Mouse (Mus musculus) spleen, postnatal 14 days (tissue): ENCODE measurements around the gene Slc28a1.
"Not testable (repeated sequence)": the region's sequence is repeated elsewhere in the genome, so short reads cannot be mapped to it uniquely, and the experiment has no call there.

Experiments
- DNase-seq, 2 experiments: peaks; one replicate each; pipeline ENCODE4 v3.0.0; 2021 to 2022; ENCODE audit warnings: low spot score in 2 of 2

Slc28a1 gene

DNA sequence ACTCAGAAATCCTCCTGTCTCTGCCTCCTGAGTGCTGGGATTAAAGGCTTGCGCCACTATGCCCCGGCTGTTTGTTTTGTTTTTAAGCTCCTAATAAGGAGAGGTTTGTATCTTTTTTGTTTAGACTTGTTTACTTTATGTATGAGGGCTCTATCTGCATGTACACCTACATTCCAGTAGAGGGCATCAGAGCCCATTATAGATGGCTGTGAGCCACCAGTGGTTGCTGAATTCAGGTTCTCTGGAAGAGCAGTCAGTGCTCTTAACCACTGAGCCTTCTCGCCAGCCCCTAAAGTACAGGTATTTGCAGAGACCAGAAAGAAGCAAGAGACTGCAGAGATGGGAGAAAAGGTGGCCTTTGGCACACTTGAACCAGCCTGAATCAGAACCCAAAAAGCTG, 52.5 kb downstream of the Slc28a1 start:
- no peak for DNase-seq

DNA sequence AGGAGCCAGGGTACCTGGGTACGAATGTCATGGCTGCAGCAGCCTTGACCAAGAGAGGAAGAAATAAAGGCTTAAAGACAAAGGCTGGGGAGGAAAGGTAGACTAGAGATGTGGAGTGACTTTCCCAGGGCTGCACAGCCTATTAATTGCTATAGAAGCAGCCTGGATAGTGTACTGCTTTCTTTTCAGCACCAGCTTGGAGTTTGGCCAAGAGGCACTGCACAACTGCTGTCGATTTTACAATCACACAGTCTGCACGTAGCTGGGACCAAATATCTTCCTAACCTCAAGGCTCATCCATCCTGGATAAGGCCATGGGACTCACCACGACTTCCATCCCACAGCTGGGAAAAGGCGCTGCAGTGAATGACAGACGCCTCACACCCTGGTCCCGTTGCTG, 54.8 kb downstream of the Slc28a1 start:
- no peak for DNase-seq

DNA sequence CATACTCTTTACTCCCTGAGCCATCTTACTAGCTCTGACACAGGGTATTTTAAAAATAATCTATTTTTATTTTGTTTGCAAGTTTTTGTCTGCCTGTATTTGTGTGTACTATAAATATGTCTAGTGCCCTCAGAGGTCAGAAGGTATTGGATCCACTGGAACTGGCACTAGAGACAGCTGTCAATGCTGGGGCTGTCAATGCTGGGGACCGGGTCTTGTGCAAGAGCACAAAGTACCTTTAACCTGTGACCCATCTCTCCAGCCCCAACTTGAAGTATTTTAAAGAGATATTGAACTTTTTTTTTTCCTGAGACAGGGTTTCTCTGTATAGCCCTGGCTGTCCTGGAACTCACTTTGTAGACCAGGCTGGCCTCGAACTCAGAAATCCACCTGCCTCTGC, 59.3 kb downstream of the Slc28a1 start:
- DNase-seq, result no peak

DNA sequence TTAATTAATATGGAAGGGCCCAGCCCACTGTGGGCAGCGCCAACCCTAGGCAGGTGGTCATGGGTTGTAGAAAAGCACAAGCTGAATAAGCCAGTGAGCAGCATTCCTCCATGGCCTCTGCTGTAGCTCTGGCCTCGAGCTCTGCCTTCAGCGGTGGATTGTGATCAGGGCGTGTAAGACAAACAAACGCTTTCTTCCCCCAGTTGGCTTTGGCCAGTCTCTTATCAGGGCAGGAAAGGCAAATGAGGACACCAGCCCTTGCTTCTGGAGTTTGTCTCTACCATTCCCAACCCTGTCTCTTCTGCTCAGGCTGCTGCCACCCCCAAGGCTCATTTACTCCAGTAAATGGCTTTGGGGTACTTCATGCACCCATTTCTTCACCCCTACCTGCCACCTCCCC, 60.1 kb downstream of the Slc28a1 start:
- no peak for DNase-seq

DNA sequence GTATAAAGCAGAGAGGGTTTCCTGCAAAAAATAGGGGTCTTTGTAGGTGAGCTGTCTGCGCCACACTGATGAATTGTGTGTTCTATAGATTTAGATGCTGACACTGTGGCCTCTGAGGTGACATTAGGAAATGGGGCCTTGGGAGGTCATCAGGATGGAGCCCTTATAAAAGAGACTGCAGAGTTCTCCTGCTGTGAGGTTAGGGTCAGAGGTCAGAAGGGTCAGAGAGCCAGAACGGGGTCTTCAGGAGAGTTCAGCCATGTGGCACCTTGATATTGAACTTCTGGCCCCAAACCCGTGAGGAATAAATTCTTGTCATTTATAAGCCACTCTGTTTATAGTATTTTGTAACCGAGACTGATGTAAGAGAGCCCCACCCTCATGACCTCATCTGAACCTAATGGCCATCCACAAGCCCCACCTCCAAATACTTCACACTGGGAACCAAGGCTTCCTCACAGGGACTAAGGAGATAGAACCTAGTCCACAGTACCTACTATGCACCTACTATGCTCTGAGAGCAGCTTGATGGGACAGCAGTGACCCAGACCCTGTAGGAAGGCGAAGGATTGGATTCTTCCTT, 61.7 kb downstream of the Slc28a1 start:
- DNase-seq, result no peak

DNA sequence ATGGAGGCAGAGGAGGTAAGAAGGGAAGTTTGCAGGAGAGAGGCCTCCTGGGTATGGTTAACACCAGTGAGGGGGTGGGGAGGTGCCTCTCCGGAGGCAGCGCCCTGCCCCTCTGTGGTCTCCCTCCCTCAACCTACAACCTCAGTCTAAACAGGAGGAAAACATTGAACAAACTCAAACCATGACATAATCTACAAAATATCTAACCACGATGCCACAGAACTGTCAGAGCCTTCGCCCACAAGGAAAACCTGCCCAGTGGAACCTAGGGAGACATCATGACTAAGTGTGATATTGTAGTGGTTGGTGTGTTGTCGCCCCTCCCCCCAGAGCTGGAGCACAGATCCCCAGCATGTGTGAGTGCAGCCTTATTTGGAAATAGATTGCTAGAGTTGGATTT, 64.9 kb downstream of the Slc28a1 start:
- no peak for DNase-seq

DNA sequence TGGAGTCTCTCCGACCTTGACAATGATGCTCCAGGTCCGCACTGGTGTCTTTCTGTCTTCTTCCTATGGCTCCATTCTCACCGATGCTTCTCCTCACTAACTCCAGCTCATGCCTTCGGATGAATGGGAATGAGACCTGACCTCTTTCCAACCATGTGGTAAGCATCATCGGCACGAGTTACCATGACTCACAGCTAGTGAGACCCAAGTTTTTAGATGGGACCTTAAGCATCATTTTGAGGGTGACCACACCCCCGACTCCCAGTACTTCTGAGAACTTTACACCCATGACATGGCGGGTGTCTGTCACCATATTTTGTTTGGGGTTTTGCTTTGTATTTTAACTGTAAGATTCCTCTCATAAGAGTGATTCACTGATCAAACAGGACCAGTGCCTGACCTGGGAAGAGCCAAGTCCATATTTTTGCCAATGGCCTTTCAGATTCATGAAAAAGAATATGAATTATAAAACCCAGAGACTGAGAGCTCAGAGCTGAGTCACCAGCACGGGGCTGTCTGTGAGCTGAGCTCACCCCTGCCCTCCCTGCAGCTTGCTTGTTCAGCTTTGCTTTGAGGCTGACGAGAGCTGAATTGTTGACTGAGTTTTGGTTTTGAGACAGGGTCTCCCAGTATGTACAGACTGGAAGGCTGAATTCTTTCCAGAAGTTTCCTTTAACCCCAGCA, 68.0 kb downstream of the Slc28a1 start:
- DNase-seq, result no peak

DNA sequence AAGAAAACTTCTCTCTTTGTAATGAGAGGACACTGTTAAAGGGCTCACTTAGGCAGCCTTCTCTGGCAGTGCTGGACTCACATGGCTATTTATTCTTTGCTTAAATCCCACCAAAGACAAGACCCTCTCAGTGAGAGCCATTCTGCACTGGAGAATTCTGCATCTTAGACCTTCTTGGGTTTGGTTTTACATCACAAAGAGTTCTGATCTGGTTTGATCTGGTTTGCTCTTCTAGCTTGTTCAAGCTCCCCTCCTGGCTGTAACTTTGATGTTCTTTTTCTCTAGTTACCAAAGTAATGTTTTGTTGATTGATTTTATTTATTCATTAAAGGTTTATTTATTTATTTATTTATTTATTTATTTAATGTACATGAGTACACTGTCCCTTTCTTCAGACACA, 68.6 kb downstream of the Slc28a1 start:
- no peak for DNase-seq

DNA sequence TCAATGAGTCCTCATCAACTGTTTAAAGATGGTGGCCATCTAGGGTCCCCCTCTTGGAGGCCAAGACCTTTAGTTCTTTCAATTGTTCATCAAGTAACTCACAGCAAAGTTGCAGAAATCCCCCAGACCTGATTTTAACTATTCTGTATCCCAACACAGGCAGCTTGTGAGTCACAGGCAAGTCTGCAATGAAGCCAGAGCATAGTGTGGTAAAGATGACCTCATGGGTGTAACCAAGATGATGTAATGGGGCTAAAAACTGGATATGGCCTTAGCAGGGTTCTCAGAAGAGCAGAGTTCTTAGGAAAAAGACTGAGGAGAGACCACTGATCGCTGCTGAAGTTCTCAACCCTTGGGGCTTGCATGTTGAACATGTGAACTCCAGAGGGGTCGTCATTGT, 69.5 kb downstream of the Slc28a1 start:
- DNase-seq, result no peak

DNA sequence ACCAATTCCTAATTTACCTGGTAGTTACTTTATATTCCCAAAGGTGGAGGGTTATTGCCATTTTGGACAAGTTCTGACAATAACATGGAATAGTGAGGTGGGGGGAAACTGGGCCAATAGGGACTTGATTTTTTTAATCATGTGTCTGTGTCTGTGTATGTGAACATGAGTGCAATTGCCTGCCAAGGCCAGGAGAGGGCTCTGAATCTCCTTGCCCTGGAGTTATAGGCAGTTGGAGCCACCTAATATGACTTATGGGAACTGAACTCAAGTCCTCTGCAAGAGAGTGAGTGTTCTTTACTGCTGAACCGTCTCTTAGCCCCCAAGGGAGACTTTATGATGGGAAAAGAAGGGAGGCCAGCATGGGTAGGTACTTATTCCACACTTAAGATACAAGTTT, 70.1 kb downstream of the Slc28a1 start:
- DNase-seq, result no peak

DNA sequence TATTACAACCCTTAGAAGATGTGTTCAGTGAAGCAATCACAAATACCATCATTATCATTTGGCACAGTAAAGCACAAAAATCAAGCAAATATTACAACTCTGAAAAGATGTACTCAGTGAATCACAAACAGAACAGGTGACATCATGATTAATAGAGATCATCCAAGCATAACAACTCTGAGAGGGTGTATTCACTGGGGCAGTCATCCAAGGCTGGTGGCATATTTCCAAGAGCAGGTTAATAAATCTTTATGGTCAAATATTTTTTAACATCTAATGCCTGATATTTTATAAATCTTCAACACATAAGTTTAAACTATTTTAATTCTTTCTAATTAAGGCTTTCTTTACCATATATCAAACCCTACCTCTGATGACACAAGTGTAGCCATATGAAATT, 71.4 kb downstream of the Slc28a1 start:
- DNase-seq, result not testable (repeated sequence)

DNA sequence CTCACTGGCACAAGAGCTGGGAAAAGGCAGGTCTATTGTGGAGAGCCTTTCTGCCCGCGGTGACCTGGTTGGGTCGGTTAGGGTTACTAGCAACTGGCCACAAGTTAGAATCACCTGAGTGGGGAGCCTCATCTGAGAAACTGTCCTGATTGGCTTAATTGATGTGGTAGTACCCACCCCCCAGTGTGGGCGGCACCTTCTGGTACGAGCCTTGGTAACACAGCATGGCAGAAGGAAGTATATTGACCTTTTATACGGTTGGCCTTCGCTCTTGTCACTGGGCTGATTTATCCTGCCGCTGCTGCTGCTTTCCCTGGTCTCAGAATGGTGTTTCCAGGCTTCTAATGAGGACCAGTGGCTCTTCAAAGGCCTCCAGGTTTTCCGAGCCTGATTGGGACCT, 74.6 kb downstream of the Slc28a1 start:
- no peak for DNase-seq

DNA sequence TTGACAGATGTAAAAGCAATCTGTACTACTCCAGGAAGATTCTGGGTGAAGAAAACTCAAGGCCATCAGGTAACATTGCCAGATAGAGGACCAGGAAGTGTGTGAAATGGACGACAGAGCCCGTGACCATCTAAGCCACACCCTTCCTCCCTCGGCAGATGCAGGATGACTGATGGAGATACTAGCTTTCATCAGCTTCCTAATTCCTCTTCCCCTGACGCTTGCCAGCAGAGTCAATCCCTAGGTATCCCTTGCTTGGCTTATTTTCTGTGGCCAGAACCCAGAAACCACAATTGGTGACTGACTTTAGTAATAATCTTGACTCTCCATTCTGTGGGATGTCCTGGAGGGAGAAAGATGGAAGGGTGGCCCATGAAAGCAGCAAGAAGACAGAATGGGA, 80.9 kb downstream of the Slc28a1 start:
- DNase-seq, result no peak

DNA sequence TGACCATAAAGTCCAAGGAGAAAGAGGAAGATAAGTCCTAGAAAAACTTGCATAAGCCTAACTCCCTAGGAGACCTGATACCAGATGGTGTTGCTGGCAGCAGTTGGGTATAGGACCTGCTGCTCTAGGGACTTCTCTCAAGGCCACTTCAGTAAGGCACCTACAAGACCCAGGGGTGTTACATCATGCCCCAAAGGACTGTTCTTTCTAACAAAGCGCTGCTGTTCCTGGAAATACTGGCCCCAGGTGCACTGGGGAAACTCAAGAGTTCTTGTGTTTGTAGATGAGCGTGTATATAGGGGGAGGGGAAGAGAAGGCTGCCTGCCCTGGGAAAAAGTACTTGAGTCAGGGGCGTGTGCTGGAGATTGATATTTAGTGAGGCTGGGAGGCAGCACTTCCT, 82.2 kb downstream of the Slc28a1 start:
- no peak for DNase-seq

DNA sequence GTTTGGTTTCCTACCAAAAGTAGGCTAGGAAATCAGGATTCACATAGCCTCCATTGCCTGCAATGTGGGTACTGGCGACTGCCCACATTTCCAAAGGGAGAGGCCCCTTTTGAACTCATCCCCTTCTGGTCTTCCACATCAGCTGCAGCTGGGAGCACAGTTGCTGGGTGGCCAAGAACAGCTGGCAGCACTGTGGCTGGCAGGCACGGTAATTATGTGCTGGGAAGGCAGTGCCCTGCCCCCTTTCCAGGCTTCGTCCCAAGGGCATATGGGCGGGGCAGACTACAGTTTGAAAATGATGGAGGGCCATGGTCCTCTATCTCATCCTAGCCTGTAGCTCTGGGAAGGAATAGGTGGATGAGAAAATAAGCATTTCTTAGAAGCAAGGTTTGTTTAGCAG, 83.9 kb downstream of the Slc28a1 start:
- no peak for DNase-seq

DNA sequence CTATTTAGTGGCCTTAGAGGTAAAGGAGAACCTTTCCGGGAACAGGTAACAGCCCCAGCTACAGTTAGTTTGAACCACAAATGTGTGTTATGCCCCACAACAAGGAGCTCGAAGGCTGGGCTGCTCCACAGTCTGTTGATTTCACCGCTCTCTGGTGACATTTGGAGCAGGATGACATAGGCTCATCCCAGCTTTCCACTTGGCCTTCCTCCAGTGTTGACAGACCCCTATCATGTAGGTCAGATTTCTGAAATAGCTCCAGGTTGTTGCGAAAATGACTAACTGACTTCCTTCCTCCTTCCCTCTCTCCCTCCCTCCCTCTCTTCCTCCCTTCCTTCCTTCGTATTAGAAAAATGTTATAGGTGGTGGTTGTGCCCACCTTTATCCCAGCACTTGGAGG, 84.5 kb downstream of the Slc28a1 start:
- no peak for DNase-seq

DNA sequence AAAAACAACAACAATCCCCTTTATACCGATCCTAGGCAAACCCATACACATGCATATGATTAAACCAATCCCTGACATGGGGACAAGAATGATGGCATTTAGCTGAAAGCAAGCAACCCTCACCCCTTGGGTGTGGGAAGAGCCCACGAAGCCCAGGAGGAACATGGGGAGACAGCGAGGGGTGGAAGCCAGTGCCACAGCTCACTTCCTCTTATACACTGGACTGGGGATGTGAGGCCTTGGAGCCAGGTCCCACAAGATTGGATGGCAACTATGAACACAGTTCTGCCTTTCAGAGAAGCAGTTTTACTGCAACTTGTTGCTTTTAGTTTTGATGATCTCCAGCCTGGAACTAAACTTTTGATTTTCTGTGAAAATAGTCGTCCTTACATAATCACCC, 85.2 kb downstream of the Slc28a1 start:
- no peak for DNase-seq

DNA sequence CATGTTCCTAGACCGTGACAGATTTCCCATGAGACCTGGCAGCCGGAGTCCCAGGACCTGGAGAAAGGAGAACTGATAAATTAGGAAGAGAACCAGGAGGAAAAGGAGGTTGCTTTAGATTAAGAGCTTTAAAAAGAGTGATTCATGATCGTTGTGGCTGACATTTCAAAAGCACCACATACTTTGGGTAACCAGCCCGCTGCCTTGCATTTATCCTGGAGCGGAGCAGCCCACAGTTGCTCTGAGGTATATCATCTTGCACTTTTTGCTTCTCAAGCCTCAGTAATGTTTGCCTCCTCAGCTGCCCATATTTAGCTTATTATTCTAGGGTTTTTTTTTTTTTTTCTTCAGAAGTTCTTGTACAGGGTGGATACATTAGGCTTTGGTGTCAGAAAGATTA, 87.8 kb downstream of the Slc28a1 start:
- no peak for DNase-seq

DNA sequence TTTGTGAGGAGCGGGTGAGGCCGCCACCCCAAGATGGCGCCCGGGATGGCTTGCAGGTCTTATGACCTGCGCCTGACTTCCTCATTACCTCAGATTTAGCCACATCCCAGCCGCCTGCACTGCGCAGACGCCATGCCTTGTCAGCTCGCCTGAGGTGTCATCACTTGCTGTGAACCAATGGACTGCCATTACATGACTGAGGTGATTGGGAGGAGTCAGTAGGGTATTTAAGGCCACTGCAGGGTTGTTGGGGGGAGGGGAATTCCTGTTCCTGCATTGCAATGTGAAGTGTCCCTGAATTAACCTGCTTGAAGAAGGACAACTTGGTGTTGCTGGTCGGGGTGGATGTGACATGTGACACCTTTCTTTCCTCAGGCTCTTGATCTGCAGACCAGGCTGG, 89.0 kb downstream of the Slc28a1 start:
- not testable (repeated sequence) for DNase-seq

DNA sequence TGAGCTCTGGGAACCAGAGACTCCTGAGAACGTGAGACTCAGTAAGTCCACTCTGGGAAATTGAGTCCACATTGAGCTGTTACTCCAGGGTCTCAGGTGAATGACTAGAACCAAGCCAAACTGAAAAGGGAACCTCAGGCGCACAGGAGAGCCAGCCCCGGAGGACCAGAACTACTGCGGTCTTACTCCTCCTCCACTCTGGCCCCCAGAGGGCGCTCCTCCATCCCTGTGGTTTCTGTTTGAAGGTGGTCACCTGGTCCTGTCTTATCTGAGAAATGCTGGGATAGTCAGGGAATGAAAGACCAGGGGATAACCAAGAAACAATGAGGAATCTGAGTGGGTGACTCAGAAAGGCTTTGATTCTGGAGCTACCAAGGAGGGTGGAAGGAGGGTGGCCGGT, 94.3 kb downstream of the Slc28a1 start:
- peak; percentile 36 to 54 for DNase-seq

DNA sequence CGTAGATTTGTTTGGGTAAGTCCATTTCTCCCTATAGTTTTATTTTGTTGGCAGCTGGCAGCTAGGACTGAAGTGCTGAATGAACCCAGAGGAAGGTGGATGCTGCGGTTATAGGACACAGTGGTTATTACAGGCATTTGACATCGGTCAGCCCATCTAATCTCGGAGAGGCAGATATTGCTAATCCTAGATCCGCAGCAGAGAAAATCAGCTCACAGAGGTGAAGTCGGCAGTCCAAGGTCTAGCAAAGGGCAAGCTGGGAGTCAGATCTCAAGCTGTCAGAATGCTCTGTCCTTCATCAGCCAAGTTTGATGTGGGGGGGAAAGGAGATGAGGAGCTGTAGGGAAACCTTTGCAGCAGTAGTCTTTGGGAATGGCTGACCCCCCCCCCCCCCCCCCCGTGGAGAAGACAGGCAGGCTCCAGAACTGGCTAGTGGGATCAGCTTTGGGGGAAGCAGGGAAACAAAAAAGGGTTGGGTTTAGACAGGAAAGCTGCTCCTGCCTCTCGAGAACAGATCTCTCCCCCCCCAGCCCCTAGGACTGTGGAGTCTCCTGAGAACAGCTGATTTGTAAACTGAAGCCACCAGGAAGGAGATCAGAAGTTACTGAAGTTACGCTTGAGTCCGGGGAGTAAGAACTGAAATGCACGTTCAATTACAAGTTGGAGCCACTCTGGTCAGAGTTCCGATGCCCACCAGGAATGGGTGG, 95.5 kb downstream of the Slc28a1 start:
- no peak for DNase-seq

DNA sequence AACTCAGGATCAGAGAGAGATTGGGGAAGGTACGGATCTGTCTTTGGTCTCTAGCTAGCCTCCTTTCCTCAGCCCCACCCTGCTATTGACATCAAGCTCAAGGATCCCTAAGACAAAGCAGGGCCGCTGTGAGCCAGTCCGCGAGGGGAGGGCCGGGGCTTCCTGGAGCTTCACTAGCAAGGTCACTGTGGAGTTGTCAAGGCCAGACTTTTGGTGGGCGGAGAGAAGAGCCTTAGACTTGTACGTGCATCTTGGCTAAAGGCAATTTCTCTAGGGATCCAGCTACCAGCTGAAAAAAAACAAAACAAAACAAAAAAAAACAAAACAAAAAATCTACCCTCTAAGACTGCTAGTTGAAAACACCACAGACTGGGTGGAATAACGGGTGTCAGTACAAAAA, 97.2 kb downstream of the Slc28a1 start:
- DNase-seq, result no peak

DNA sequence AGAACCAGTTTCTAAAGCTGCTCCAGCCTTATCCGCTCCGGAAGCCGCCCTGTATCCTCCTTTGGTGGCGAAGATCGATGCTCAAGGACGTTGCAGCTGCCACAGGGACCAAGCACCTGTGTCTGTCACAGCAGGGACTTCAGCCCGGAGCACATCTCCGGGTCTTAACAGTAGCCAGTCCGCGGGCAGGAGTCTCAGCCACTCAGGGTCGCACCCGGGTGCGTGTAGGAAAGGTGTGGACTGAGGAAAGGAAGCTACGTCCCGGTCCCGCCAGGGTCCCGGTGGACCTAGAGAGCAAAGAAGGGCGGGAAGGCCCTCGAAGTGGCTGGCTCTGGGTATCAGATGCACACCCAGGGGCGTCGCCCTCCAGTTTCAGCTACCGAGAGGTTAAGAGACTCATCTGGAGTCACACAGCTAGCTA, 97.7 kb downstream of the Slc28a1 start:
- DNase-seq, result peak; percentile 17 to 34
